Comparison of ENCODE assay signal across 8 mouse cellular contexts in genomic region chr10:95266041-95266762, GRCm38 (mm10). TPM values are rescaled to one million over a fixed set of nuclear protein-coding genes. Genes with fewer than 3 reads are reported as not detected.
DNase-seq lines count a peak whose midpoint lies in the region; ATAC-seq and TF ChIP-seq lines count a peak whose summit lies in the region.

No protein-coding gene starts in this region.

- 38% methylated on average over 10 of the region's 10 CpGs for WGBS in midbrain, embryonic 10.5 days
- whole genome bisulfite sequencing in midbrain, embryonic 14.5 days: 44% methylated on average over 10 of the region's 10 CpGs
- WGBS in intestine, embryonic 16.5 days: 55% methylated on average over 10 of the region's 10 CpGs

- 0 out of 2 replicates have a peak overlapping the region, but pooled peaks have one; percentile 28 for H3K27ac ChIP-seq in midbrain, embryonic 10.5 days (replicated peaks)
- H3K27ac ChIP-seq in midbrain, embryonic 14.5 days (replicated peaks; ENCODE audit: low read depth, low read length): no peak overlapping the region
- peak overlapping the region; percentile 87 for H3K27ac ChIP-seq in cortical plate, adult 2 months (ENCODE audit: insufficient read depth, low read length)
- H3K27ac ChIP-seq in intestine, embryonic 16.5 days (ENCODE audit: low read length): peak overlapping the region; percentile 34; the same call in 1 of the 2 replicates

- H3K27me3 ChIP-seq in midbrain, embryonic 10.5 days (ENCODE audit: low read depth, poor library complexity, severe bottlenecking): peaks cover 50% of the 10 kb centered on the region
- peaks cover 20% of the 10 kb centered on the region for H3K27me3 ChIP-seq in midbrain, embryonic 14.5 days (ENCODE audit: control insufficient read depth, insufficient read depth, low read length)
- H3K27me3 ChIP-seq in intestine, embryonic 16.5 days (replicated peaks; ENCODE audit: control insufficient read depth, insufficient read depth, low read length): no peaks in the 10 kb centered on the region

- peaks cover 46% of the 10 kb centered on the region for H3K4me1 ChIP-seq in midbrain, embryonic 10.5 days
- H3K4me1 ChIP-seq in midbrain, embryonic 14.5 days (ENCODE audit: control insufficient read depth, insufficient read depth, low read length): peaks cover 14% of the 10 kb centered on the region; the same call in 1 of the 2 replicates
- peaks cover 3% of the 10 kb centered on the region; the same call in 1 of the 2 replicates for H3K4me1 ChIP-seq in cortical plate, adult 2 months (ENCODE audit: control insufficient read depth, insufficient read depth, low read length)
- peaks cover 11% of the 10 kb centered on the region for H3K4me1 ChIP-seq in intestine, embryonic 16.5 days (ENCODE audit: control insufficient read depth, insufficient read depth, low read length)

- no peak for DNase-seq in midbrain, embryonic 10.5 days (ENCODE audit: low spot score)
- no peak for DNase-seq in midbrain, embryonic 14.5 days
- peak; percentile 51 for DNase-seq in retina, postnatal 1 day
- no peak for DNase-seq in layer of hippocampus, postnatal 36 days
- no peak for DNase-seq in layer of hippocampus, adult 18-20 months (ENCODE audit: low spot score in 2 of 2)
- DNase-seq in spleen, postnatal 10 days (ENCODE audit: low spot score in 2 of 2): no peak

- no peaks in the 10 kb centered on the region for H3K9me3 ChIP-seq in midbrain, embryonic 10.5 days (replicated peaks)
- no peaks in the 10 kb centered on the region for H3K9me3 ChIP-seq in midbrain, embryonic 14.5 days (ENCODE audit: control insufficient read depth, low read length)
- H3K9me3 ChIP-seq in intestine, embryonic 16.5 days (ENCODE audit: control insufficient read depth, low read length): no peaks in the 10 kb centered on the region

- TF ChIP-seq CTCF in cortical plate, adult 2 months (IDR thresholded peaks at IDR 0.05; ENCODE audit: extremely low read depth, insufficient read depth, low read length): no peak

- ATAC-seq in midbrain, embryonic 14.5 days (ENCODE audit: low FRiP score, low TSS enrichment): no peak
- no peak for ATAC-seq in intestine, embryonic 16.5 days

- no peaks in the 10 kb centered on the region for H3K36me3 ChIP-seq in midbrain, embryonic 10.5 days
- no peaks in the 10 kb centered on the region for H3K36me3 ChIP-seq in midbrain, embryonic 14.5 days (ENCODE audit: control insufficient read depth, insufficient read depth, low read length)
- H3K36me3 ChIP-seq in intestine, embryonic 16.5 days (ENCODE audit: control insufficient read depth, insufficient read depth, low read length): no peaks in the 10 kb centered on the region

- no peak overlapping the region for H3K4me2 ChIP-seq in midbrain, embryonic 14.5 days (ENCODE audit: low read length)
- peak overlapping the region; percentile 84; the same call in 1 of the 2 replicates for H3K4me2 ChIP-seq in intestine, embryonic 16.5 days (ENCODE audit: low read depth, low read length)

- TF ChIP-seq POLR2A in cortical plate, adult 2 months (IDR thresholded peaks at IDR 0.05; ENCODE audit: extremely low read depth, insufficient read depth, low read length): no peak

- H3K9ac ChIP-seq in midbrain, embryonic 14.5 days (replicated peaks; ENCODE audit: low read length): no peak overlapping the region
- 0 out of 2 replicates have a peak overlapping the region, but pooled peaks have one; percentile 0 for H3K9ac ChIP-seq in intestine, embryonic 16.5 days (ENCODE audit: low read depth, low read length)

- H3K4me3 ChIP-seq in midbrain, embryonic 10.5 days: peak overlapping the region; percentile 30; the same call in 1 of the 2 replicates
- no peak overlapping the region for H3K4me3 ChIP-seq in midbrain, embryonic 14.5 days (replicated peaks; ENCODE audit: low read depth, low read length)
- H3K4me3 ChIP-seq in cortical plate, adult 2 months (ENCODE audit: insufficient read depth, low read length): 0 out of 2 replicates have a peak overlapping the region, but pooled peaks have one; percentile 9
- no peak overlapping the region for H3K4me3 ChIP-seq in intestine, embryonic 16.5 days (ENCODE audit: low read length)

RNA-seq across cellular contexts. Expression of gene Cradd, which starts 57.7 kb away (rescaled TPM):
- 14.4 and 15.2 TPM in 2 replicates for polyA plus RNA-seq in midbrain, embryonic 10.5 days (2016; fragmentation: Nextera tagmentation; extraction: Ambion mirVana)
- polyA plus RNA-seq in midbrain, embryonic 14.5 days (2014; fragmentation: Nextera tagmentation; extraction: Ambion mirVana): 12.0 and 12.5 TPM in 2 replicates
- polyA plus RNA-seq in cortical plate, adult 2 months (2012; rRNA removed): 7.1 and 7.4 TPM in 2 replicates
- 11.6 and 11.8 TPM in 2 replicates for polyA plus RNA-seq in intestine, embryonic 16.5 days (2015; fragmentation: Nextera tagmentation; extraction: Ambion mirVana)
- 1 to 10 TPM; 5.5 to 5.6 TPM for total RNA-seq in layer of hippocampus, postnatal 36 days (2021)
- 1 to 10 TPM; 5.7 to 6.7 TPM for total RNA-seq in layer of hippocampus, adult 18-20 months (2021)

Comparison
In these comparisons a context has a peak if more than half of its experiments do, and no peak if none do; other contexts are left out.
1. H3K4me3 ChIP-seq: peak in midbrain, embryonic 10.5 days (single experiment) and cortical plate, adult 2 months (single experiment); none in midbrain, embryonic 14.5 days (single experiment) and intestine, embryonic 16.5 days (single experiment).